Mouse (Mus musculus) central nervous system, embryonic 11.5 days (tissue): ENCODE measurements around the gene Eif2a. TPM values are rescaled to one million over a fixed set of nuclear protein-coding genes. Genes with fewer than 3 reads are reported as not detected.

Experiments
- polyA plus RNA-seq: library from polyadenylated mRNA; depleted of rRNA; stranded (reverse); fragments of >200 nt; gene quantifications from 2 replicates; pipeline ENCODE4 v1.2.3, GENCODE M21; 2012; rRNA removed

Gene Eif2a
- 49.0 and 61.8 TPM in 2 replicates for polyA plus RNA-seq

DNA sequence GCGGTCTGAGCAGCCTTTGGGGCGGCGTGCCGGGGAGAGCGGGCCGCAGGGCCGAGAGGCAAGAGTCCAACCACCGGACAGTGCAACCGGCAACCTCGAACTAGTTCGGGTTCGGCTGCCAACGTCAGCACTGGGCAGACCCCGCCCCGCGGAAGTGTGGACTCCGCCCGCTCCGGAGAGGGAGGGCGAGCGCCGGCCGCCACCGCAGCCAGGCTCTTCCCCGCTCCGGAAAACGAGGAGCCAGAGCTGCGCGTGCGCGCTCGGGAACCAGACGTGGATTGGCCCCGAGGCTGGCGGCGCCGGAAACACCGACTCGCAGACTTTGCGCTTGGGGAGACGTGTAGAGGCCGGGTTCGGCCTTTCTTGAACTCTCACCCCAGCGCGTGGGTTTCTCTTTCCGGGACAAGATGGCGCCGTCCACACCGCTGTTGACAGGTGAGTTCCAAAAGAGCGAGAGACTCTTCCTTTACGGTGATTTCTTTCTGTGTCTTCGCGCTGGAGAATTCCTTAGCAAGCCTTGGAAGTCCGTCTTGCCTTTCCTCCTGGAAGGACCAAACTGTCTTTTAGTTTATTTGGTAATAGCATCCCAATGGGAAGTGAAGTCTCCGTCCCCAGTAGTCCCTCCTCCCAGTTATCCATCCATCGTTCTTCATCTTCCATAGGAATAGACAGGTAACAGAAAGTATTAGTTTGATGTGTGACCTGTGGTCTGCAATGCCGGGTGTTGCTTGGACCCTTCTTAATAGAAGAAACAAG lies at the start of gene Eif2a, which contains the start of gene Serp1:
Gene Eif2a (plus strand): TSS at position 170 of the 756 bp plus-strand sequence.
Gene Serp1 (minus strand): TSS at position 241 of the 756 bp plus-strand sequence.

DNA sequence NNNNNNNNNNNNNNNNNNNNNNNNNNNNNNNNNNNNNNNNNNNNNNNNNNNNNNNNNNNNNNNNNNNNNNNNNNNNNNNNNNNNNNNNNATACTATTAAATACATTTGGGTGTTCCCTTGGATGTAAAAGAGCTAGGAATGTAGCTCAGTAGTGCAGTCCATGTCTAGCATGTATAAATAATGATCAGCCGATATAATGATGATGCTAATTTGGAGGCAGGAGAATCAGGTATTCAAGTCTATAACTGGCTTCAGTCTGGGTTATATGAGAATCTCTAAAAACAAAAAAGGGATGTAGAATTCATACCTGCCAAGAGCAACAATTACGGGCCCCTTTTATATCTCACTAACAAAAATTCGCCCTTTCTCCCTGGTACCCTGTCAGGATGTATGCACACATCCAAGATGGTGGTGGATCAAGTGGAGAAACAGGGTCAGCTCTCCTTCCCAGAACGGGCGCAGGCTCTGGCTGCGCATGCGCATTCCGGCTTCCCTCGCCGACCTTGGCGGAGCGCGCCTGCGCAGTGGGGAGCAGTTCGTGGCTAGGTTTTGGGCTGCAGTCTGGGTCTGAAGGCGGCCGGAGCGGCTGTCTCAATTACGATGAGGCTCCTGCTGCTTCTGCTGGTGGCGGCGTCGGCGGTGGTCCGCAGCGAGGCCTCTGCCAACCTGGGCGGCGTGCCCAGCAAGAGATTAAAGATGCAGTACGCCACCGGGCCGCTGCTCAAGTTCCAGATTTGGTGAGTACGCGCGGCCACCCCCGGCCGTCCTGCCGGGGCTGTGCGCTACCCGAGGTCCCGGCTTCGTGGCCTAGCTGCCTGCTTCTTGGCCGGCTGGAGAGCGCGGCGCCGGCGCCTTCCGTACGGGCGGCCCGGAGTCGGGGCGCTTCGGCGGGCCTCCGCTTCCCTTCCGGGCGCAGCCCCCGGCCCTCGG lies 50.8 kb downstream of the Eif2a start, which contains the start of gene Selenot:
Gene Selenot (plus strand): TSS at position 500 of the 930 bp plus-strand sequence.

Other genes starting within 250 kb of the Eif2a start
- gene Tsc22d2, start 111.1 kb upstream of the Eif2a start, polyA plus RNA-seq = 12.6 and 17.6 TPM in 2 replicates
- gene Serp1, start 71 bp downstream of the Eif2a start, polyA plus RNA-seq = 44.7 and 52.8 TPM in 2 replicates
- 56.3 and 58.5 TPM in 2 replicates for gene Selenot, start 50.8 kb downstream of the Eif2a start, polyA plus RNA-seq
- gene Erich6, start 111.4 kb downstream of the Eif2a start, polyA plus RNA-seq = 0.05 and 0.10 TPM in 2 replicates
- 6.7 and 6.8 TPM in 2 replicates for gene Siah2, start 166.6 kb downstream of the Eif2a start, polyA plus RNA-seq